Mouse (Mus musculus) cortical plate, adult 2 months (tissue): ENCODE results near the gene Syngr2. TPM values are rescaled to one million over a fixed set of nuclear protein-coding genes. Genes with fewer than 3 reads are reported as not detected.

Experiments
- H3K27ac ChIP-seq: fragments of 200-500 bp; 2 replicates; pipeline ENCODE4 v1.5.1; 2012; ENCODE audit warnings: low read length, control low read depth, inconsistent platforms; ENCODE audit not compliant: insufficient read depth
- H3K4me1 ChIP-seq: fragments of 200-500 bp; 2 replicates; pipeline ENCODE4 v1.6.1; 2011; ENCODE audit warnings: low read length; ENCODE audit not compliant: control insufficient read depth, insufficient read depth
- H3K4me3 ChIP-seq: fragments of 200-500 bp; 2 replicates; pipeline ENCODE4 v1.5.1; 2011; ENCODE audit warnings: mild to moderate bottlenecking, low read length, control low read depth; ENCODE audit not compliant: insufficient read depth
- CTCF ChIP-seq: fragments of 200-500 bp; IDR thresholded peaks from 2 replicates; pipeline ENCODE4 v1.5.1; 2011; ENCODE audit warnings: mild to moderate bottlenecking, control low read depth, low read length; ENCODE audit not compliant: insufficient read depth; ENCODE audit errors: extremely low read depth
- POLR2A ChIP-seq: fragments of 200-500 bp; IDR thresholded peaks from 2 replicates; pipeline ENCODE4 v1.6.1; 2011; ENCODE audit warnings: mild to moderate bottlenecking, low read length, control low read depth; ENCODE audit not compliant: insufficient read depth; ENCODE audit errors: extremely low read depth
- polyA plus RNA-seq: library from polyadenylated mRNA; depleted of rRNA; stranded (reverse); fragments of >200 nt; gene quantifications from 2 replicates; pipeline ENCODE4 v1.2.3, GENCODE M21; 2012

Syngr2 gene
- polyA plus RNA-seq, 1 experiment: 13.5 TPM

- H3K27ac ChIP-seq: no peak overlapping the region
- peaks cover 2% of the 10 kb centered on the region; the same call in 1 of the 2 replicates for H3K4me1 ChIP-seq
- H3K4me3 ChIP-seq: no peak overlapping the region
- no peak for TF ChIP-seq POLR2A
- no peak for TF ChIP-seq CTCF
Observed at GRCm38 (mm10) chr11:117820173-117820572, 10.7 kb downstream of the Syngr2 start.

GRCm38 (mm10) chr11:117821868-117822267, 12.4 kb downstream of the Syngr2 start:
- Histone ChIP-seq H3K4me3 (no peak overlapping the region), H3K4me1 (no peaks in the 10 kb centered on the region; the same call in 1 of the 2 replicates), H3K27ac (no peak overlapping the region)
- TF ChIP-seq CTCF: no peak
- TF ChIP-seq POLR2A: no peak

- H3K4me1 ChIP-seq: no peaks in the 10 kb centered on the region; the same call in 1 of the 2 replicates
- H3K4me3 ChIP-seq: no peak overlapping the region
- H3K27ac ChIP-seq: no peak overlapping the region
- TF ChIP-seq POLR2A (no peak), CTCF (no peak)
Observed at GRCm38 (mm10) chr11:117822728-117823241, 13.3 kb downstream of the Syngr2 start.

GRCm38 (mm10) chr11:117823411-117823810, 13.9 kb downstream of the Syngr2 start:
- Histone ChIP-seq H3K4me3 (no peak overlapping the region), H3K27ac (no peak overlapping the region), H3K4me1 (no peaks in the 10 kb centered on the region; the same call in 1 of the 2 replicates)
- no peak for TF ChIP-seq CTCF
- no peak for TF ChIP-seq POLR2A

GRCm38 (mm10) chr11:117824060-117824969, 14.8 kb downstream of the Syngr2 start:
- H3K4me3 ChIP-seq: no peak overlapping the region
- H3K4me1 ChIP-seq: no peaks in the 10 kb centered on the region; the same call in 1 of the 2 replicates
- TF ChIP-seq POLR2A: no peak
- TF ChIP-seq CTCF: peak; percentile 92
- no peak overlapping the region for H3K27ac ChIP-seq

- Histone ChIP-seq H3K4me3 (no peak within 1 kb of the TSS), H3K27ac (no peak within 1 kb of the TSS), H3K4me1 (no peaks in the 10 kb centered on the region)
- TF ChIP-seq CTCF (no peak), POLR2A (no peak)
Observed at GRCm38 (mm10) chr11:117825333-117826101, 16.0 kb downstream of the Syngr2 start, which contains the start of the genes Afmid and Tk1. Afmid (plus strand) TSS chr11:117825924. Tk1 (minus strand) TSS chr11:117826092.

- Histone ChIP-seq H3K27ac (no peak overlapping the region), H3K4me3 (no peak overlapping the region), H3K4me1 (no peaks in the 10 kb centered on the region)
- TF ChIP-seq CTCF (no peak), POLR2A (no peak)
Observed at GRCm38 (mm10) chr11:117826164-117826563, 16.7 kb downstream of the Syngr2 start.

- no peak overlapping the region for H3K4me3 ChIP-seq
Observed at GRCm38 (mm10) chr11:117826916-117827315, 17.4 kb downstream of the Syngr2 start.

GRCm38 (mm10) chr11:117827386-117827785, 17.9 kb downstream of the Syngr2 start:
- Histone ChIP-seq H3K4me3 (no peak overlapping the region), H3K27ac (no peak overlapping the region), H3K4me1 (no peaks in the 10 kb centered on the region)
- TF ChIP-seq POLR2A: no peak
- TF ChIP-seq CTCF: no peak

More at GRCm38 (mm10) chr11:117826916-117827315, 17.4 kb downstream of the Syngr2 start:
- no peak overlapping the region for H3K27ac ChIP-seq
- TF ChIP-seq CTCF: no peak
- no peak for TF ChIP-seq POLR2A
- H3K4me1 ChIP-seq: no peaks in the 10 kb centered on the region
